Mouse (Mus musculus): Measurements from ENCODE around the gene Kxd1.

Kxd1 gene

DNA sequence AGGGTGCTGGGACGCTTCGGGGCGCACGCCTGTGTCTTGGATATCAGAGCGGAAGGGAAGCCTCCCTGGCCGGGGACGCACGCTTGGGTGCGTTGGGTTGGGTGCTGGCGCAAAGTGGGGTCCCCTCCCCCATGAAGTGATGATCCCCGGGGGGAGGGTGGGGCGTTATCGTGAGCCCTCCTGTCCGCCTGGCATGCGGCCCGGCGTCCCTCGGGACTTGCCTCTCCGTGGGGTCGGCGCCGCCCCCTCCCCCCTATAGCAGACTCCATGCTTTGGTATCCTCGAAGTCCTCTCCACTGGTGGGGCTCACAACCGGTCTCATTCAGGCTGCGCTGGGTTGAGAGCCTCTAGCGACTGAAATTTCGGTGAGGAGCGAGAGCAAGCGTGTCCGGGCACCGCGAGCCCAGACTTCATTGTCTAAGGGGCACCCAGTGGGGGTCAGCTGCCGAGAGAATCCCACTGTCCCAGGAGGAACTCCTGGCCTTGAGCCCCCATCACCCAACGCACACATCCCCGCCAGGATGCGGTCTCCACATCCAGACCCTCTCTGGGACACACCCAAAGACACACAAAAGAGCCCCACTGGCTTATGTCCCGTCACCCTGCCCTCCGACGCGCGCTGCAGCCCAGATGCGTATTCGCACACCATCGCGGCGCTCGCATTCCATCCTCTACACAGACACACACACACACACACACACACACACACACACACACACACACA lies 33.9 kb downstream of the Kxd1 start:
- DNase-seq (ENCODE audit: low spot score), result no peak

DNA sequence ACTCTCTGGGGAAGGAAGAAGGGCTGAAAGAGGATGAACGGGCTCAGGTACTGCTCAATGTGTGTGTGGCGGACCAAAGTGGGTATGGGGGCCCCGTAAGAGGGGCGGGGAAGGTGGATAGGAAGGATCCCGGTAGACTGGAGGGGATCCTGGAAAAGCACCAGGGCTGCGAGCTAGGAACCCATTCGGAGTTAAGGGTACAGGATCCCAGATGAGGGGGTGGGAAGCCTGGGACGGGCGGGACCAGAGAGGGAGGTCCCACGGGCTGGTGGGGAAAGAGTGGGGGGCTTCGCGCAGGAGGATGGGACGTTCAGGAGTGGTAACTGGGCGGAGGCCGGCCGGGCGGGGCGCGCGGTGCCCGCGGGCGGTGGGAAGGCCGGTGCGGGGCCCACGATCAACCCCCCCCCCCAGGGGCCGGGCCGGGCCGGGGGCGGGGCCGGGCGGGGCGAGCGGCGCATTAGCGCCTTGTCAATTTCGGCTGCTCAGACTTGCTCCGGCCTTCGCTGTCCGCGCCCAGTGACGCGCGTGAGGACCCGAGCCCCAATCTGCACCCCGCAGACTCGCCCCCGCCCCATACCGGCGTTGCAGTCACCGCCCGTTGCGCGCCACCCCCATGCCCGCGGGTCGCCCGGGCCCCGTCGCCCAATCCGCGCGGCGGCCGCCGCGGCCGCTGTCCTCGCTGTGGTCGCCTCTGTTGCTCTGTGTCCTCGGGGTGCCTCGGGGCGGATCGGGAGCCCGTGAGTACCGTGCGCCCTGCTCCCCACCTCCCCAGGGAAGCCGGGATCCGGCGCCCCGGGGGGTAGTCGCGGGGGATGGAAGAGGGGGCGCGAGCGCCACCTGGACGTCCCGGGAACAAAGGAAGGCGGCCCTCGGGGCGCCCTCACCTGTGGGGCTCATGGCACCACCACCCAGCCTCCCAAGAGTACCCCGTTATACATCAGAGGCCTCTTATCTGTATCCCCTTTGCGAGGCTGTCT lies 34.8 kb downstream of the Kxd1 start, which contains the start of gene Crlf1:
Gene Crlf1 (plus strand): TSS at position 495 of the 977 bp plus-strand sequence.
- no peak for DNase-seq (ENCODE audit: low spot score)

DNA sequence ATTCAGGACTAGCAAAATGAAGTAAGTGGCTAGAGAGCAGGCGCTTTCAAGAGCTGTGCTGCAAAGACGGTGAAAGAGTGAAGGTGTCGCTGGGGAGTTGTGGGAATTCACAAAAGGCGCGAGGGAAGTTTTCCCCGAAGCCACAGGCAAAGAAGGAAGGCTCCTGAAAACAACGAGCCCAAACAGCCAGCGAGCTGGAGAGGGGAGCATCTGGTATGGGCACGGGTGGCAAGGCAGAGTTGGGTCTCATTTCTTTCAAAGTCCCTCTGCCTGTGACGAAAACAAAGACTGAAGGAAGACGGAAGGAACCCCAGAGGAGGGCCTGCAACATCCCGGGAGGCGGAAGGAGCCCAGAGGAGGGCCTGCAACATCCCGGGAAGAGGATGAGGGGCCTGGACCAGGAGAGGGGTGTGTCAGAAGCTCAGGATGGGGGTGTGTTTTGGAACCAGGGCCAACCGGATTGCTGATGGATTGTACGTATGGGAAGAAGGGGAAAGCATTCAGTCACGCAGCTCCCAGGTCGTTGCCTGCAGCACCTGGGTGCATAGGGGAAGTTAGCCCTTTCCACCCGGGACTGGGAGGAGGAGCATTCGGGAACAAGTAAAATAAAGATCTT lies 36.8 kb downstream of the Kxd1 start:
- DNase-seq (ENCODE audit: low spot score), result no peak

GRCm38 (mm10) chr8:70490061-70490879 lies 37.5 kb downstream of the Kxd1 start:
- DNase-seq (ENCODE audit: low spot score), result no peak

GRCm38 (mm10) chr8:70489576-70489975 lies 38.2 kb downstream of the Kxd1 start:
- DNase-seq (ENCODE audit: low spot score), result no peak

GRCm38 (mm10) chr8:70488931-70489470 lies 38.8 kb downstream of the Kxd1 start:
- no peak for DNase-seq (ENCODE audit: low spot score)

- no peak for DNase-seq (ENCODE audit: low spot score)
Measured at GRCm38 (mm10) chr8:70487993-70488796, 39.6 kb downstream of the Kxd1 start.

DNA sequence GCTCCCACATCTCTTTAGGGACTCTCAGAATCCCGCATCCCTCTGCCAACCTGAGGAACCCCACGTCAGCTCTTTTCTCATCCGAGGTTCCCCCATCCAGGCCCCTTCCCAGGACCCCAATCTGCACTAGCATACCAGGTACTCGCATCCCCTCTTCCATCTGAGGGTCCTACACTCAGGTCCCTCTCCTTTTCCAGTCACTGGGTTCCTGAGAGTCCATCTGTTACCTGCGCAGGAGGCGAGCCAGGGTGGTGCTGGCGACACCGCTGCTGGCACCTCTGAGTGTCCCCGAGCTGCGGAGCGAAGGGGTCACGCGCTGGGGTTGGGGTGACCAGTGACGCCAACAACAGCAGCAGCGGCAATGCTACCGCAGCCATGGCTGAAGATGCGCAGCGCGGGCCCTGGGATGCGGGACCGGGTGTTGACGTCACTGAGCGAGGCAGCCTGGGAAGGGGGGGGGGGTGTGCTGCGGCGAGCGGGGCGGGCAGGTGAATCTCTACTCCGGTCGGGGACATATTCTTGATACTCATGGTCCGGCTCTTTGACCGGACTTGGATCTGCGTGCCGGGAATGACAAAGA lies 40.7 kb downstream of the Kxd1 start, which contains the start of gene Tmem59l:
Gene Tmem59l (minus strand): TSS at position 418 of the 580 bp plus-strand sequence.
- DNase-seq (ENCODE audit: low spot score), result no peak

DNA sequence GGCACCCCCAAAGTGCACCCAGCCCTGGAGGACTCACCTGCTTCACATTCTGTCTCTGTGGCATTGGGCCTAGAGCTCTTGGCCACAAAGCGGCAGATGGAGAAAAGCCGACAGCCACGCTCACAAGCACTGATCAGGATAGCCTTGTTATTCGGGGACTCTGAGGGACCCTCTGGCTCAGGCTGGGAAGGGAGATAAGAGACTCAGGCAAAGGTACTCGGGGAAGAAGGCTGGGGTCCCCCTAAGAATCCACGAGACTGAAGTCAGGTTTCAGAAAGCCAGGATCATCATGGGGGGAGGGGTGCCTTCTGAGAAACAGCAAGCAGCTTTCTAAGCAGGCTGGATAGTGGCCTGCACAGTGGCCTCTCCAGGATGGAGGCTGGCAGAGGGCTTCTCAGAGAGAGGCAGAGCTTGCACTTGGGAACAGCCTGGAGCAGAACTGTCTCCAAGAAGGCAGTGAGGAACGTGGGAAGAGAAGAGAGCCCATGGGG lies 41.5 kb downstream of the Kxd1 start:
- no peak for DNase-seq (ENCODE audit: low spot score)

- no peak for DNase-seq (ENCODE audit: low spot score)
Measured at GRCm38 (mm10) chr8:70482943-70483342, 44.8 kb downstream of the Kxd1 start.

- DNase-seq (ENCODE audit: low spot score), result no peak
Measured at GRCm38 (mm10) chr8:70481908-70482307, 45.8 kb downstream of the Kxd1 start.

GRCm38 (mm10) chr8:70477269-70477982 lies 50.3 kb downstream of the Kxd1 start:
- DNase-seq (ENCODE audit: low spot score), result peak; percentile 40

GRCm38 (mm10) chr8:70476333-70477268 lies 51.2 kb downstream of the Kxd1 start, which contains the start of gene Klhl26:
Gene Klhl26, minus strand, starts transcription at chr8:70476968.
- peak; percentile 98 for DNase-seq (ENCODE audit: low spot score)

GRCm38 (mm10) chr8:70471856-70472255 lies 55.9 kb downstream of the Kxd1 start:
- no peak for DNase-seq (ENCODE audit: low spot score)

- no peak for DNase-seq (ENCODE audit: low spot score)
Measured at GRCm38 (mm10) chr8:70469938-70470337, 57.8 kb downstream of the Kxd1 start.

DNA sequence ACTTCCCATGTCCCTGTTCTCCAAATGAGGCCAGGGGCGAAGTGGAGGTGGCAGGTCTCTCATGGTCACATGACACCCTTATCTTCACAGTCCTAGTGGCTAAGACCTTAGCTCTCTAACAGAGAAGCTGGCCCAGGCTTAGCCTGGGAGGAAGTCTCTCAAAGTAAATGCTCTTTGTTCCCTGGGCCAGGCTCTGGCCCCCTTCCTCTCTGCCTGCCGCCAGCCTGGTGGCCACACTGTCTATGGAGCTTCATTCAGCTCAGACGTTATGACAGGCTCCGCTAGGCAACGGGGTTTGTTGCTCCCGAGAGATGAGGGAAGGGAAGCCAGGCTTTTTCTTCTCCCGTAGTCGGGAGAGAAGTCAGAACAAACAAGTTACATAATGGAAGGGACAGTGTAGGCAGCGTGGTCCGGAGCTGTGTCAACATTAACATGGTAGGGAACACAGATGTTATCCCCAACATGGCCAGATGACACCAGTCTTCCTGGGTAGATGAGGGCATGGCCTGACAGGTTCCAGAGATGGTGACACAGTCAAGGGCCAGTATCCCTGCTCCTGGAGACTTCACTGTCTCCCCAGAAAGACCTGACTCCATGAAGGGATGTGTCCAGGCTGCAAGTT lies 58.4 kb downstream of the Kxd1 start:
- DNase-seq (ENCODE audit: low spot score), result no peak

- DNase-seq (ENCODE audit: low spot score), result no peak
Measured at GRCm38 (mm10) chr8:70468733-70469132, 59.0 kb downstream of the Kxd1 start.

Data from urinary bladder, postnatal 14 days (tissue).